Mouse (Mus musculus) neural tube, embryonic 13.5 days (tissue): ENCODE data around the gene Ppp1r14c. TPM values are rescaled to one million over a fixed set of nuclear protein-coding genes. Genes with fewer than 3 reads are reported as not detected.

Experiments
- microRNA-seq: library from miRNA; unstranded; fragments of <30 nt; microRNA quantifications from one replicate; pipeline ENCODE4, GENCODE M21; 2016
- polyA plus RNA-seq: library from polyadenylated mRNA; unstranded; fragments of >200 nt; fragmentation: Nextera tagmentation; extraction: Ambion mirVana; gene quantifications from 2 replicates; pipeline ENCODE4 v1.2.1, GENCODE M21; 2015

Ppp1r14c gene
- polyA plus RNA-seq, 1 experiment from 2014 or later: 47.1 TPM

Small RNA genes within 50 kb of the gene (microRNA-seq; reads per million reads assigned to microRNA genes)
- gene Gm24482: not detected

Other genes with a start within 250 kb of the Ppp1r14c start
- gene H60c, start 98.3 kb upstream of the Ppp1r14c start, polyA plus RNA-seq: not detected in 2 replicates
- gene Iyd, start 174.2 kb downstream of the Ppp1r14c start, polyA plus RNA-seq: 0.20 and 0.28 TPM in 2 replicates